Mouse (Mus musculus) heart, adult 11 months (tissue): Measurements from ENCODE around the gene Pkn3.
"Not testable (repeated sequence)": the region's sequence is repeated elsewhere in the genome, so short reads cannot be mapped to it uniquely, and the experiment has no call there.

Experiments used
- DNase-seq: peaks from one replicate; pipeline ENCODE4 v3.0.0; 2022

Pkn3 gene

DNA sequence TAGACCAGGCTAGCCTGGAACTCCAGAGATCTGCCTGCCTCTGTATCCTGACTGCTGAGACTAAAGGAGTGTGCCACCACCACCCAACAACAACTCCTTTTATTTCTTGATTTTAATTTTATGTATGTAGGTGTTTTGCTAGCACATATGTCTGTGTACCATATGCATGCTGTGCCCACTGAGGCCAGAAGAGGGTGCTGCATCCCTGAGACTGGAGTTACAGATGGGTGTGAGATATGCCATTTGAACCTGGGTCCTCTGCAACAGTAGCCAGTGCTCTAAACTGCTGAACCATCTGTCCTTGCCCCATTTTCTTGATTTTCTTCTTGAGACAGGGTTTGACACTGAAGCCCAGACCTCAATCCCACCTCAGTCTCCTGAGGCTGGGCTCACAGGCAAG lies 28.9 kb downstream of the Pkn3 start:
- no peak for DNase-seq

DNA sequence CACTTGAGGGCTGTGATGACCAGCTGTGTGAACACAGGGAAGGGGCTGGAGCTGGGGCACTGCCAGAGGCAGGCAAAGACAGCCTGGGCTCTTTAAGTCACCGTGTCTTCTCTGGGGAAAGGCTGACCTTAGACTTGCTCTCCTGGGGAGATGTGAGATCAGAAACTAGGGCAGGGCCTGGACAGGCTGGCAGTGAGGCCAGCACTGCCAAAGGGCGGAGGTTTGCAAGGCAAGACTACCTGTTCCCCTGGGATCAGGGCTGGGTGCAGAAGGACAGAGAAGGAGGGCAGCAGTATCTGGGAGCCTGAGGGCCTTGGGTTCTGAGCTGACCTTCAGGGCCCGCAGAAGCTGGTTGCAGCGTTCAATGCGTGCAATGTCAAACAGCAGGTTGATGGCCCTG lies 30.2 kb downstream of the Pkn3 start:
- DNase-seq, result no peak

DNA sequence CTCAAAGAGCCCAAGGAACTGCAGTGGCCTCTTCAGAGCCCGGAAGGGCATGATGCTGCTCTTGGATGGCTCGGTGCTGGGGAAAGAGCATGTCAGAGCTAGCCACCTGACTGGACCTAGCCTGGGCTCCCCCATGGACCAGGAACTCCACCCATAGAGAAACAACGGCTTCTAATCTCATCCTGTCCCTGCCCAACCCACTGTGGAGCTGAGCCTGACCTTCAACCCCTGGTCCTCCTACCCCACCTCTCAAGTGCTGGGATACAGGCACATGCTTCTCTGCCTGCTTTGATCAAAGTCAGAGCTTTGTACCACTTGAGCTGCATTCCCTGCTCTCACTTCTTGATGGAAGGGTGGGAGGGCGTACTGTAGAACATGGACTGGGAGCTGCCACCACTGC lies 30.8 kb downstream of the Pkn3 start:
- no peak for DNase-seq

DNA sequence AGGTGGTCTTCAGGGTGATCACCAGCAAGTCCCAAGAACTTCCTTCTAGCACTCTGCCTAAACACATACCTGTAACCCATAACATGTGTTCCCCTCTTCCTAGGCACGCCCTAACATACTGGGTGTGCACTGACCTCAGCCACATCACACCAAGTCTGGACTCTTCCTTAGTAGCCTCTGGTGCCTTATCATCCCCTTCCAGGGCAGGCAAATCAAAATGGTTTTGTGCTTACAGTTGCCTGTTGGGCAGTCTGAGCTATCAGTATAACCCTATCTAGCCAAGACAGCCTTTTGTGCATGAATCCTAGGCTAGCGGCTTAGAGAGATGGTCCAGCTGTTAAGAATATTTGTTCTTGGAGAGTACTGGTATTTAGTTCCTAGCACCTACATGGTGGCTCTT lies 34.0 kb downstream of the Pkn3 start:
- DNase-seq, result no peak

DNA sequence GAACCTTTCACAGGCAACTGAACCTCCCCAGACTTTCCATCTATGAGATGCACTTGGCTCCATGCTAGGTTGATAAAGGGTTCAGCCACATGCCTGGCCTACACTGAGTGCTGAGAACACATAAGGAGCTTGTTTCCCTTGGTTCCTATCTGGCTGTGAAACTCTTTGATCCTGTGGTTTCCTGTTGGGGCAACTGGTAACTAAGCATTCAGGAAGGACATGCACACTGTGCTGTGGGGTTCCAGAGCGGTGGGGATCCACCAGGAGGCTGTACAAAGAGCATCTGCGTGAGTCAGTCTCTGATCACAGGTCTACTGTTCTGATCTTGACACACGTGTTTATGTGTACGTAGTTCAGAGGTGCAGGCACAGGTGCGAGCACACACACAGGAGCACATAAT lies 35.1 kb downstream of the Pkn3 start:
- DNase-seq, result no peak

DNA sequence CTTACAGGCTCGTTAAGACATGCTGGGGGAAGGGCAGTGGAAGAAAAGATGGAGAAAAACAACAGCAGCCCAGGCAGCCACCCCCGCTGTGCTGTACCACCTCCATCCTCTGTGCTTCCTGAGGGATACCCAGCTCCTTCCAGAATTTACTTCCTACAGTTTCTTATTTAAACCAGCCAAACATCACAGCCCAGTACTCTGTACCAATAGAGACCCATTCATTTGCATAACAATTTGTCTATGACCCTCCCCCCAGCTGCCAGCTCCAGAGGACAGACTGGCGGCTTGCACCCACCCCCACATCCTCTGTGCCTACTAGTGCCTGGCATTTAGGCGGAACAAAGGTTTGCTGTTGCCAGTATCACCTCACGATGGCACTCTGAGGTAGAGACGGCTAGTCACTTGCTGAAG lies 42.2 kb downstream of the Pkn3 start:
- no peak for DNase-seq

DNA sequence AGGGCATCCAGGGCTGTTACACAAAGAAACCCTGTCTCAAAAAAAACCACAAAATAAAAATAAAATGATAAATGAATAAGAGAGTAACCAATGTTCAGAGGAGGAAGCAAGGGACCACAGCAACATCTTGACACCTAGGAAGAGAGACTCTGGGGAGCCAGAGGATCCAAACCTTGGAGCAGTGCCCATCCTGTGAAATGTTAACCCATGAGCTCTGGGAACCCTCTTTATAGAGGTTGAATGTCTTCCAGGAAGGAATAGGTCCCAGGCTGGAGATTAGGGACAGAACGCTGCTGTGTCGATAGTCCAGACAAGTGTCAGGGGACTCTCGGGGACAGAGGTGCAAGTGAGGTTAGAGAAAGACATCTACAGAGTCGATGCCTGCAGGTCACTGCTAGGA lies 42.8 kb downstream of the Pkn3 start:
- DNase-seq, result no peak

DNA sequence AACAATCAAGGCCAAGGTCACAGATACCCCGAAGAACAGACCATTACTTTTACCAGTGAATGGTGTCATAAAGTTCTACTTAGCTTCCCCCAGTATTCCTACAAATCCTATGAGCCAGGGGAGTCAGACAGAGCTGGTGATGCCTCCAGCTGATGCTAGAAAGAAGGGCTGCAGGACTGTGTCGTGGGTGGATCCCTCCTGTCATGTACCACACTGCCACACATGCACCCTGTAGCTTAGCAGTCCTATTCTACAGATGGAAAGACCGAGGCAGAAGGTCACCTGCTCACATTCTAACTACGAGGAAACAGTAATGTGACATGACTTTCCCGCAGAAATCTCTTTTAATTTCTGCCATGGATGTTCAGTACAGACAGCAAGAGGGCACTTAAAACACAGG lies 45.3 kb downstream of the Pkn3 start:
- no peak for DNase-seq

DNA sequence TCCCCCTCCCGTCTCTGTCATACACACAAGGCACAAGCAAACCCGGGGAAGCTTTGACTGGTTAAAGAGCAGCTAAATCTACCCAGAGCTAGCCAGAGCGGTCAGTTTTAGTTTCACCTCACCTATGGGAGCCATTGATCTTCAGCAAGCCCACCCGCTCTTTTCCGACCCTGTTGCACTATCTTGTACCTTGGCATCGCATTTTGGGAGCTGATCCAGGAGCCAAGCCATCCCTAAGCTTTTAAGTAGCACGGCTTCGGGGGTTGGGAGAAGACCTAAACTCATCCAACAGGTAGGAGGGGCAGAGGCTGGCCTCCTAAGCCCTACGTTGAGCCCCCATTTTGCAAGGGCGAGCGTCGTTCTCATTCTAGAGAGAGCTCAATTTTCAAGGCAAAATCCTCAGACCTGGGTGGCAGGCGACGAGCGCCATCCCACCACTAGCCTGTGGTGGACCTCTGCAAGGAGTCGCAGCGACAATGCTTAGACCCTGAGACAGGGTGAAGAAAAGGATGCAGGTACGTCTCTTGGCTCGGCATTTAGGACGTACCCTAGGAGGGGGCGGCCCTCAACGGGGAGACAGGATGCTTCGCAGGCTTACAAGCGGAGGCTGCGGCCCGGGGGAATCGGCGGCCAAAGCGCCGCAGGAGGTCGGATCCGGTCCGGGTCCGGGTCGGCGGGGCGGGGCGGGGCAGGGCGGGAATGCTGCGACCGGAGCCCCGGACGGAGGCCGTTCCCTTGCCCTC lies 46.4 kb downstream of the Pkn3 start:
- DNase-seq, result peak; percentile 94

DNA sequence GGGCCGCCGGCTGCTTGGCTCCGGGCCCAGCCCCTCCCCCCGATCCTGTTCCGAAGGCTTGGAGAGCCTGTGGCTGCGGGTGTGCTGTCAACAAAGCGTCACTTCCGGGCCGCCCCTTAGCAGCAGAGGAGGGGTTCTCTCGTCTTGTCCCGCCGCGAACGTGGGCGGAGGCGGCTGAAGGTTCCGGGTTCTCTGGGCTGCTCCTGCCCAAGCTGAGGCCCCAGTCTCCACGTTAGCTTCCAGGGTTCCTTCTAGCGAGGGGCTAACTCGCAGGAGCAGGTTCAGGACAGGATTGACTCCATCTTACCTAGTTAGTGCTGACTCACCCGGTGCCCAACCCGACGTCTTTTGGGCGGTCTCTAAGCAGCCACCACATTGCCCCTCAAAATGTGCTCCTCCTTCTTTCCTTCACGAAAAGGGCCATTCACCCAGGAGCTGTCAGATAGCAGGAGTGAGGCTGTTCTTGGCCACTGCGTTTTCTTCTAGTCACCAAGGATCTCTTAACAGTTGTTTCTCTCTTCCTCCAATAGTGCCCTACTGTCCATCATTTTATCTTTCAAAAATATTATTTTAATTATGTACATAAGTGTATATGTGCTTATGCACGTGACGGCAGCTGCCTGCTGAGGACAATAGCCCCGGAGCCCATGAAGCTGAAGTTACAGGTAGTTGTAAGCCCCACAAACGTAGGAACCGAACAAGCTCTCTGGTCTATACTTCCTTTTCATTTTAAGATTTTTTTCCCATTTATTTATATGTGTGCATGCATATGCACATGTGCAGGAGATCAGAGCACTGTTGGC lies 47.2 kb downstream of the Pkn3 start, which contains the start of gene Zer1:
Zer1 (minus strand) TSS at position 114 of the 803 bp plus-strand sequence.
- DNase-seq, result peak; percentile 100

DNA sequence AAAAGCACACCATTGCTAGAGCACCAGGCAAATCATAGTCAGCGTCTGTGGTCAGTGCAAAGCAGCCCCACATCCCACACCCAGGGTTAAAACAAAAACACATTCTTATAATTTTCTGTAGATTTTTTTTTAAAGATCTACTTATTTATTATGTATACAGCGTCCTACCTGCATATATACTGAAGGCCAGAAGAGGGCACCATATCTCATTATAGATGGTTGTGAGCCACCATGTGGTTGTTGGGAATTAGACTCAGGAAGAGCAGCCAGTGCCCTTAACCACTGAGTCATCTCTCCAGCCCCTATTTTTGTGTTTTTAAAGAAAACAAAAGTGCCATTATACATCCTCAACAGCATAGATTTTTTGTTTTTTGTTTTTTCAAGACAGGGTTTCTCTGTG lies 51.3 kb downstream of the Pkn3 start:
- no peak for DNase-seq

DNA sequence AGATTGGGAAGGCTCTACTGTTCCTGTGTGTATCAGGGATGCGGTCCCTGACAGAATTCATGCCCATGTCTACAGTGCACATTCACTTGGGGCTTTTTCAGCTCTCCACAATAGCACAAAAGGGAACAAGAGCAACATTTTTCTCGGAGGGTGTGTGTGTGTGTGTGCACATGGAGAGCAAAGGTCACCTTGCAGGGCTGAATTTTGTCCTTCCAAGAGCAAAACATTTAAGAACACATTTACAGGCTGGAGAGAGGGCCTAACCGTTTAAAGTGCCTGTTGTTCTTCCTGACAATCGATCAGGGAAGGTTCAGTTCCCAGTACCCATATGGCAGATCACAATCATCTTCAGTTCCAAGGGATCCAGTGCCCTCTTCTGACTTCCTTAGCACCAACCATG lies 52.7 kb downstream of the Pkn3 start:
- no peak for DNase-seq

DNA sequence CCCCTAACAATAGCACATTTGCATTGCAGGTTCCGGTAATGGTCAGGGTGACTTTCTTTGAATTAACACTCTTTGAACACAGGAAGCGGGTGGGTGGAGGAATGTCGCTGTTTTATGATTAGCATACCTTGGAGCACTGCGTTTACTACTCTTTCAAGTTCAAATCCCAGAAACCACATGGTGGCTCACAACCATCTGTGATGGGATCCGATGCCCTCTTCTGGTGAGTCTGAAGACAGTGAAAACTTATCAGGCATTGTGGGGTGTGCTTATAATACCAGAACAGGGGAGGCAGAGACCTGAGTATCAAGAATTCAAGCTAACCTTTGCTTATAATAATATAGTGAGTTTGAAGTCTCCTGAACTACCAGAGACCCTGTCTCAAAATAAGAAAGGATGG lies 53.8 kb downstream of the Pkn3 start:
- DNase-seq, result not testable (repeated sequence)

DNA sequence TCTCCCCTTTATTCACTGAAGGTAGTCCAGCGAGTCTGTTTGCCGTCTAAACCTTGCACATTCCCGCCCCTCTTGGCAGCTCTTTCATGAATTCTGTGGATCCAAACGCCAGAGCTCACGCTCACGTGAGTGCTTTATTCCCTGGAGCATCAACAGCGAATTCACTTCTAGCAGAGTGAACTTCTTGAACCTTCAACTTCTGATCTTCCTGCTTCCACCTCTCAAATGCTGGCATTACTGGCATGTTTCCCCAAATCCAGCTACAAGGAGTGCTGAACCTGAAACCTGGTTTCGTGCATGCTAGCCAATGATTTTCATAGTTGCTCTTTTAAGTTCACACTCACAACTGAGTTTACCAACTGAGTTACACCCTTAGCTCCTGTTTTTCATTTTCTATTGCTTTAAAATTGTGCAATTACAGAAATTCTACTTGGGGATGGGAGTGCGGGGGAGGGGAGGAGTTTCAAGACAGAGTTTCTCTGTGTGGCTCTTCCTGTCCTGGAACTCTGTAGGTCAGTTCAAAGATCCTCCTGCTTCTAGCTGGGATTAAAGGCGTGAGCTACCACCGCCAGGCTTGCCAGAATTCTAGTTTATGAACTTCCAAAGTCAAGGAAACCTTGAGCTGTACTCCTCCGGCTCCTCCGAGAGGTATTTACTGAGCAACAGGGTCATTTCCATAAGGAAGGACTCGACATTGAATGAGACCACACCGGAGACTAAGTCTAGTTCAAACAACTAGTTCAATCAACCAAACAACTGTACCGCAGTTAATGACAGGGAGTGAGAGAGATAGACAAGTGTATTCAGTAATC lies 55.5 kb downstream of the Pkn3 start:
- DNase-seq, result peak; percentile 95

DNA sequence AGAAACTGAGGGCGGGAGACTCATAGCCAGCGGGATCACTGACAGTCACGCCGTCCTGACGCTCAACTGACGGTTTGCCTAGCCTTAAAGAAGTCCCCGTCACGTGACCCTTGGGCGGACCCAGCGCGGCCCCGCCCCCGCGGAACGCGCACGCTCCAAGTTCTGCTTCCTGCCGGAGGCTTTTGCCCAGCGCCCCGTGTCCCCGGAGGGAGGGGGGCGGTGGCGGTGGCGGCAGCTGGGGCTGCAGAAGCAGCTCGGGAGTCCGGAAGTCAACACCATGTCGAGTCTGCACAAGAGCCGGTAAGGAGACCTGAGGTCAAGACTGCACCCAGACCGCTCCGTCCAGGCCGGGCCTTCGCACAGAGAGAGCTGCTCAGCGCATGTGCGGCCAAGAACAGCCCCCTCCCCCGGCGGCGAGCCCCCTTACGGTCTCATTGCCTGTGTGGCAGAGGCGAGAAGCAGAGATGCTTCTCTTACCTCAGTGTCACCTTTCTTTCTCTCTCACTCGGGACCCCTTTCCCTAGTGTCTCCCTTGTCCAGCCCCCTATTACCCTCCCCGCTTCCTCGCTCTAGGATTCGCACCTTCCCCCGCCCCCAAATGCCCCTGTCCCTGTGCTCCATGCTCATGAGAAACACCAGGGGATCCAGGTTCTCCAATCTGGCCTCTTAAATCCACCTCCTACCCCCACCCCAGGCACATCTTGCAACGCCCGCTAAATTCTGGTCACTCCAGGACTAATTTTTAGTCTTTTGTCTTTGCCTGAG lies 56.3 kb downstream of the Pkn3 start, which contains the start of gene Tbc1d13:
Tbc1d13 (plus strand) TSS at position 134 of the 765 bp plus-strand sequence.
- DNase-seq, result peak; percentile 100

DNA sequence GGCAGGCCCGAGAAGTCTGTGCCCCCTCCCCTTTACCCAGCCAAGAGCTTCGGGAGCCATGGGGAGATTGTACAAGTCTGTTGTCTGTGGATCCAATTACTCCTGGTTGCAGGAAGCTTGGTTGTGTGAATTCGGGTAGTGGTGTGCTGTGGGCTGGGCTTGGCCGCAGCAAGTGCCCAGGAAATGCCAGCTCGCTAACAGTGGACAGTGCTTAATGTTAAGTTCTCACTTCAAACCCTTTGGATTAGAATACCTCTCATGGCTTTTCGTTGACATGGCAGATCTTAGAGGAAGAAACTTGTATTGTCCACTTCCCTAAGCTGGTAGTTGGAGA lies 56.9 kb downstream of the Pkn3 start:
- no peak for DNase-seq

DNA sequence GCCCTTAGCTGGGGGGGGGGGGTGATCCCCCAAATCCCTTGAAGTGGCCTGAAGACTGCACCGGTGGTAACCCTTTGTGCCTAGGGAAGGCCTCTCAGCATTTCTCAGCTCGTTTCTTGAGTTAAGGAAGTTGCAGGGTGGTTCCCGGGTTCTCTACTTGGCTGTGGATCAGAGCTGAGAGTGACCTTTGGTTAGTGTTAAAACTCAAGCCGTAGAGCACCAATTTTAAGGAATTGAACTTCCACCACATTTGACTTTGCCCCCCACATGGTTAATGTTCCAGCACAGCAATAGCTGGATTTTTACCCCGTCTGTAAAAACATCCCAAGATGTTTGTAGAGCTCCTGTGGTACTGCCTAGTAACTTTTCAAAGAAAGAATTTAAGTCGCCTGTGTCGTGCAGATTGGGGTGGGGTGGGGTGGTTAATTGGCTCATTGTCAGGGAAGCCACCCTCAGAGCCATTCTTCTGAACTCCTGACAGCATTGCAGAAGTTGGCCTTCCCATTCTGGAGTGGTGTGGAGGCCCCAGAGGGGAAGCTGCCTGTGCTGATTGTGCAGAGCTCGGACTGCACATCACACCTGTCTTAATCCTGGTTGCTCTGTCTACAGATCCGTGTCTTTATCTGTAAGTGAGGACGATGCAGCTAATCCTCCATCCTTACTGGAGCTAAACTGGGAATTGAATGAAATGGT lies 57.6 kb downstream of the Pkn3 start:
- peak; percentile 91 for DNase-seq

DNA sequence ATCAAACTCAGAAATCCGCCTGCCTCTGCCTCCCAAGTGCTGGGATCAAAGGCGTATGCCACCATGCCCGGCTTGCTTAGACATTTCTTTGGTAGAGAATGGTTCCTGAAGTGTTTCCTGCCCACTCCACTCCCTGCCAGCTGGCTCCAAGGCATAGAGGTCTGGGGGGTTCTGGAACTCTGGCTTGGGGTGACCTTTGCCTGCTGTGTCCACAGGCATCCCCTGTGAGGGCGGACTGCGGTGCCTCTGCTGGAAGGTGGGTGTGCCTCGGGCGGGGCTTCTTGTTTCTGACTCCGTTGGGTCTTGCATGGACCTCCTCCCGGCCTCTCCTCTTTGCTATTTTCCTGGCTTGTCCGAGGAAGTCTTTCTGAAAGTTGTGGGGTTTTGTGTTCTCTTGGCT lies 59.0 kb downstream of the Pkn3 start:
- DNase-seq, result no peak

DNA sequence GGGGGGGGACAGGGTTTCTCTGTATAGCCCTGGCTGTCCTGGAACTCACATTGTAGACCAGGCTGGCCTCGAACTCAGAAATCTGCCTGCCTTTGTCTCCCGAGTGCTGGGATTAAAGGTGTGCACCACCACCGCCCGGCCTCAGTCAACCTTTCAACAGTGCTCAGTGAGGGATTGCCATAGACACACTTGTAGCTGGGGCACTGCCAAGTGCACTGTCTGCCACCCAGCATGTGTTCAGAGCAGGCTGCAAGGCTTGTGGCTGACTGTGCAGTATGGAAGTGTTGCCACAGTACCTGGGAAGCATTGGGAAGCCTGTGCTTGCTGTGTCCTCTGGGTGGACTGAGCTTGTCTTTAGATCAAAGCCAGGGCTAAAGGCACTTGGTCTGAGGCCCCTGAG lies 62.5 kb downstream of the Pkn3 start:
- peak; percentile 68 for DNase-seq
